Comparison of ENCODE assay signal across 8 mouse cellular contexts in the genomic region with DNA sequence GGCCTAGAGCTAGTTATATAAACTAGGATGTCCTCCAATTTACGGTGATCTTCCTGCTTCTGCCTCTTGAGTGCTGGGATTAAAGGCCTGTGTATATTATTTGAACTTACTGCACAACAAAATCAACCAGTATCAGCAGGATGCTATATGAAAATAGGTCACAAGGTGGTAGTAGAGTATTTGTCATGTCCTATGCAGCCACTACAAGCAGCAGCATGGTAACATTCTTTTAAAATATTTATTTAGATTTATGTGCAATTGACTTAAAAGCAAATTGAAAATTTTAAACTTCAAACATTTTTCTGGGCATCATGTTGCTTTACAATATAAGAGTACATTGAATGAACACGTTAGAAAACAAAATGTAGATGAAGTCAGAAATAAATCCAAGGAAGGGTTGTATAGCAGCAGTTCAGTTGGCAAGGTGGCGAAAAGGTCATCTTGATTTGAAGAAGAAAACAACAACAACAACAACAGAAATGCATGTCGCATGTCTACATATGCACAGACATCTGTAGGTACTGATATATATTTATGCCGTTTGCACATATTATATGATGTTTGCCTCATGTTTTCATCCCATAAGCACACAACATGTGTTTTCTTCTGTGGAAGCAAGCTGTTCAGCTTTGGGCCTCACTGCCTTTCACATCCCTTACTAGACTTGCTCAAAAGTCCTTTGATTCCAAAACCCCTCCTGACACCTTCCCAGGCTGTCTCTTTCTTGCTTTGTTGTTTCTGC.
DNase-seq lines count a peak whose midpoint lies in the region; ATAC-seq lines count a peak whose summit lies in the region.

No protein-coding gene starts in this region.

- intact Hi-C loops in left cerebral cortex, postnatal 25 days (cut with DNase I) = loop anchor here (10.0 kb wide), 1 partner anchor 253 kb away; no protein-coding TSS in a partner anchor

- no peak overlapping the region for H3K4me3 ChIP-seq in midbrain, embryonic 16.5 days (ENCODE audit: low read depth, low read length)

- no peaks in the 10 kb centered on the region for H3K9me3 ChIP-seq in midbrain, embryonic 16.5 days (replicated peaks; ENCODE audit: control insufficient read depth, low read length, poor library complexity, severe bottlenecking)

- H3K36me3 ChIP-seq in midbrain, embryonic 16.5 days (ENCODE audit: control insufficient read depth, insufficient read depth, low read length) = no peaks in the 10 kb centered on the region

- WGBS in midbrain, embryonic 16.5 days = 86% methylated on average over 5 of the region's 5 CpGs

- no peaks in the 10 kb centered on the region for H3K4me1 ChIP-seq in midbrain, embryonic 16.5 days (ENCODE audit: control insufficient read depth, insufficient read depth, low read length)

- H3K9ac ChIP-seq in midbrain, embryonic 16.5 days (ENCODE audit: low read depth, low read length) = no peak overlapping the region

- H3K4me2 ChIP-seq in midbrain, embryonic 16.5 days (ENCODE audit: low read length) = no peak overlapping the region

- no peaks in the 10 kb centered on the region for H3K27me3 ChIP-seq in midbrain, embryonic 16.5 days (ENCODE audit: control insufficient read depth, insufficient read depth, low read depth, low read length)

- DNase-seq in embryo, embryonic 10 days (ENCODE audit: low spot score) = peak; percentile 20
- DNase-seq in embryo, embryonic 9.5 days (ENCODE audit: extremely low spot score) = no peak
- DNase-seq in left cerebral cortex, postnatal 25 days (ENCODE audit: low spot score in 2 of 2) = peak; percentile 13 to 60
- no peak for DNase-seq in left cerebral cortex, adult 9 months (ENCODE audit: low spot score in 2 of 2)
- peak; percentile 30 for DNase-seq in embryo, embryonic 10.5 days (ENCODE audit: low spot score)
- DNase-seq in adrenal gland, postnatal 25 days = no peak
- DNase-seq in kidney, postnatal 36 days = no peak

- 0 out of 2 replicates have a peak, but pooled peaks have one; percentile 58 for ATAC-seq in midbrain, embryonic 16.5 days

- no peak overlapping the region for H3K27ac ChIP-seq in midbrain, embryonic 16.5 days (ENCODE audit: low read length)

Comparison
In these comparisons a context has a peak if more than half of its experiments do, and no peak if none do; other contexts are left out.
1. DNase-seq: peak in embryo, embryonic 10 days (single experiment), left cerebral cortex, postnatal 25 days (2 of 2) and embryo, embryonic 10.5 days (single experiment); none in embryo, embryonic 9.5 days (single experiment), left cerebral cortex, adult 9 months (0 of 2), adrenal gland, postnatal 25 days (single experiment) and kidney, postnatal 36 days (0 of 2).